Mouse (Mus musculus) limb, embryonic 14.5 days (tissue): Measurements from ENCODE around the gene Srrt. TPM values are rescaled to one million over a fixed set of nuclear protein-coding genes. Genes with fewer than 3 reads are reported as not detected.

ENCODE experiments used
- ATAC-seq: fragments of 200-750 bp; cut with Nextera tagmentation; 2 replicates; pipeline ENCODE4 v1.8.0; 2017; ENCODE audit warnings: low read depth, moderate number of reproducible peaks, moderate TSS enrichment; ENCODE audit not compliant: low FRiP score
- DNase-seq: peaks from one replicate; pipeline ENCODE4 v3.0.0-alpha.2; 2015; ENCODE audit warnings: low spot score
- H3K27ac ChIP-seq: fragments of 300-500 bp; sonication (generic); replicated peaks from 2 replicates; pipeline ENCODE4 v1.5.1; 2014; ENCODE audit warnings: low read depth, mild to moderate bottlenecking, low read length, moderate library complexity, mixed read lengths
- H3K27me3 ChIP-seq: fragments of 300-500 bp; sonication (generic); 2 replicates; pipeline ENCODE4 v1.6.1; 2014; ENCODE audit warnings: low read length, mixed read lengths; ENCODE audit not compliant: control insufficient read depth, insufficient read depth
- H3K36me3 ChIP-seq: fragments of 300-500 bp; sonication (generic); 2 replicates; pipeline ENCODE4 v1.6.1; 2014; ENCODE audit warnings: mild to moderate bottlenecking, low read length, moderate library complexity, mixed read lengths; ENCODE audit not compliant: control insufficient read depth, insufficient read depth
- H3K4me1 ChIP-seq: fragments of 300-500 bp; sonication (generic); 2 replicates; pipeline ENCODE4 v1.6.1; 2014; ENCODE audit warnings: antibody characterized with exemption, low read length, mixed read lengths; ENCODE audit not compliant: control insufficient read depth, insufficient read depth
- H3K4me2 ChIP-seq: fragments of 300-500 bp; sonication (generic); replicated peaks from 2 replicates; pipeline ENCODE4 v1.6.1; 2014; ENCODE audit warnings: low read depth, mild to moderate bottlenecking, low read length, moderate library complexity; ENCODE audit not compliant: severe bottlenecking
- H3K4me3 ChIP-seq: fragments of 300-500 bp; sonication (generic); replicated peaks from 2 replicates; pipeline ENCODE4 v1.5.1; 2014; ENCODE audit warnings: low read length
- H3K9ac ChIP-seq: fragments of 300-500 bp; sonication (generic); 2 replicates; pipeline ENCODE4 v1.6.1; 2014; ENCODE audit warnings: mild to moderate bottlenecking, low read depth, low read length, moderate library complexity; ENCODE audit not compliant: severe bottlenecking
- H3K9me3 ChIP-seq: fragments of 300-500 bp; sonication (generic); 2 replicates; pipeline ENCODE4 v1.6.1; 2016; ENCODE audit warnings: low read length; ENCODE audit not compliant: control insufficient read depth
- POLR2A ChIP-seq: fragments of 200-500 bp; IDR thresholded peaks from 2 replicates; pipeline ENCODE4 v1.8.0; 2012; ENCODE audit warnings: inconsistent platforms, mild to moderate bottlenecking, moderate library complexity, borderline replicate concordance; ENCODE audit not compliant: insufficient read depth, insufficient read length; ENCODE audit errors: extremely low read depth
- WGBS: fragments of 180-500 bp; shearing (Covaris S2); extraction: QIAGEN DNeasy Blood & Tissue Kit; methylation state at CpG from one replicate; pipeline ENCODE4 v1.1.7; 2014; 5-methylcytosine and 5-hydroxymethylcytosine counted together
- polyA plus RNA-seq, 2 experiments: library from polyadenylated mRNA; depleted of rRNA in 1 of 2; stranded (reverse) in 1 of 2; unstranded in 1 of 2; fragments of >200 nt; fragmentation: Nextera tagmentation in 1 of 2; extraction: Ambion mirVana in 1 of 2; gene quantifications; 2 replicates each; pipeline versions ENCODE4 v1.2.1 to v1.2.3; 2012 to 2014

Srrt gene
- polyA plus RNA-seq, 2 experiments, result 104 to 300 TPM

- Histone ChIP-seq H3K4me2 (peak overlapping the region; percentile 100), H3K4me1 (peaks cover 15% of the 10 kb centered on the region), H3K27ac (peak overlapping the region; percentile 73; the same call in 1 of the 2 replicates), H3K4me3 (peak overlapping the region; percentile 60; the same call in 1 of the 2 replicates), H3K36me3 (peaks cover 54% of the 10 kb centered on the region), H3K9me3 (no peaks in the 10 kb centered on the region), H3K9ac (peak overlapping the region; percentile 64), H3K27me3 (peaks cover 20% of the 10 kb centered on the region)
- ATAC-seq, result no peak
- no peak for DNase-seq
- TF ChIP-seq POLR2A, result no peak
- WGBS, result 76% methylated on average over 9 of the region's 9 CpGs
Observed at GRCm38 (mm10) chr5:137295296-137295695, 12.2 kb downstream of the Srrt start.

GRCm38 (mm10) chr5:137294744-137295093 lies 12.8 kb downstream of the Srrt start:
- 7% methylated on average over 18 of the region's 18 CpGs for WGBS
- no peak for DNase-seq
- Histone ChIP-seq H3K36me3 (peaks cover 48% of the 10 kb centered on the region), H3K4me2 (peak overlapping the region; percentile 100), H3K27me3 (peaks cover 26% of the 10 kb centered on the region), H3K27ac (peak overlapping the region; percentile 73), H3K4me1 (peaks cover 15% of the 10 kb centered on the region), H3K4me3 (peak overlapping the region; percentile 60), H3K9ac (peak overlapping the region; percentile 64), H3K9me3 (no peaks in the 10 kb centered on the region)
- ATAC-seq, result peak; percentile 21
- TF ChIP-seq POLR2A, result no peak

GRCm38 (mm10) chr5:137293839-137294743 lies 13.4 kb downstream of the Srrt start, which contains the start of gene Ufsp1:
Gene Ufsp1 (plus strand): TSS chr5:137294629.
- H3K27me3 ChIP-seq, result peaks cover 32% of the 10 kb centered on the region
- WGBS, result under 1% methylated on average over 49 of the region's 52 CpGs
- peak within 1 kb of the TSS; percentile 81 for H3K27ac ChIP-seq
- DNase-seq, result peak; percentile 97
- peak within 1 kb of the TSS; percentile 68 for H3K9ac ChIP-seq
- ATAC-seq, result peak; percentile 93
- peak; percentile 72; the same call in 1 of the 2 replicates for TF ChIP-seq POLR2A
- H3K36me3 ChIP-seq, result peaks cover 41% of the 10 kb centered on the region
- no peaks in the 10 kb centered on the region for H3K9me3 ChIP-seq
- peak within 1 kb of the TSS; percentile 100 for H3K4me2 ChIP-seq
- peaks cover 16% of the 10 kb centered on the region for H3K4me1 ChIP-seq
- peak within 1 kb of the TSS; percentile 60 for H3K4me3 ChIP-seq

- Histone ChIP-seq H3K4me2 (peak overlapping the region; percentile 100), H3K36me3 (peaks cover 33% of the 10 kb centered on the region), H3K9me3 (no peaks in the 10 kb centered on the region), H3K27ac (0 out of 2 replicates have a peak overlapping the region, but pooled peaks have one; percentile 81), H3K9ac (peak overlapping the region; percentile 68; the same call in 1 of the 2 replicates), H3K27me3 (peaks cover 38% of the 10 kb centered on the region), H3K4me1 (peaks cover 22% of the 10 kb centered on the region), H3K4me3 (peak overlapping the region; percentile 60)
- WGBS, result 0% methylated on average over 15 of the region's 15 CpGs
- no peak for TF ChIP-seq POLR2A
- peak; percentile 59 for DNase-seq
- ATAC-seq, result peak; percentile 25
Observed at GRCm38 (mm10) chr5:137293282-137293681, 14.2 kb downstream of the Srrt start.

- DNase-seq, result no peak
- H3K9me3 ChIP-seq, result no peaks in the 10 kb centered on the region
- H3K4me2 ChIP-seq, result no peak overlapping the region
- H3K4me1 ChIP-seq, result peaks cover 34% of the 10 kb centered on the region
- H3K27ac ChIP-seq, result no peak overlapping the region
- no peak for ATAC-seq
- H3K27me3 ChIP-seq, result peaks cover 52% of the 10 kb centered on the region
- no peak overlapping the region for H3K9ac ChIP-seq
- H3K4me3 ChIP-seq, result no peak overlapping the region
- TF ChIP-seq POLR2A, result no peak
- 78% methylated on average over 15 of the region's 15 CpGs for WGBS
- H3K36me3 ChIP-seq, result peaks cover 15% of the 10 kb centered on the region
Observed at GRCm38 (mm10) chr5:137291381-137291926, 16.0 kb downstream of the Srrt start.
